Mouse (Mus musculus): ENCODE measurements around the gene Castor1.
A peak's percentile ranks its signal among the peaks of the same experiment; 100 is the strongest.

Castor1 gene

GRCm38 (mm10) chr11:4235052-4235655 is 17.1 kb downstream of the Castor1 start:
- no peak for DNase-seq (ENCODE audit: low spot score)

GRCm38 (mm10) chr11:4235665-4236545 is 17.9 kb downstream of the Castor1 start, which contains the start of gene Osm:
Osm (plus strand) TSS chr11:4236420.
- peak; percentile 59 for DNase-seq (ENCODE audit: low spot score)

DNA sequence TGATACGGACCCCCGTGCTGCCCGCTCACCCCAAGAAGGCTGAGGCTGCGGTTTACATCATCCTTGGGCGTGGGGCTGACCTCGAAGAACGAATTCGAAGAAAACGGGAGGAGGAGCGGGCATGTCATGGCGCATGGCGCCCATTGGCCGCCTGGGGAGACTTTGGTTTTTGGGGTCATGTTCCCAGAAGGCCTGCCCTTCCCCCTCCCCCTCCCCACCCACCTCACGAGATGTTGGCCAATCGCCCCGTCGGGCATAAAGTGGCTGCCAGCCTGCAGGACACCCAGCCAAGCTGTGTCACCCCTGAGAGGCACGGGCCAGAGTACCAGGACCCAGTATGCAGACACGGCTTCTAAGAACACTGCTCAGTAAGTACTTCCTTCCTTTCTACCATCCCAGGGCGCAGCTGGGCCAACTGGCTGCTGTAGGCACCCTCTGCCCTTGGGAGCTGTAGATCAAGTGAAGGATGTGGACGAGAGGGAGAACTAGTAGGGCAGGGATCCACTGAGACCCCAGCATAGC is 18.6 kb downstream of the Castor1 start:
- no peak for DNase-seq (ENCODE audit: low spot score)

- DNase-seq (ENCODE audit: low spot score) = peak; percentile 40
Observed at GRCm38 (mm10) chr11:4237389-4237912, 19.4 kb downstream of the Castor1 start.

- no peak for DNase-seq (ENCODE audit: low spot score)
Observed at GRCm38 (mm10) chr11:4238167-4238566, 20.1 kb downstream of the Castor1 start.

GRCm38 (mm10) chr11:4239691-4240090 is 21.7 kb downstream of the Castor1 start:
- DNase-seq (ENCODE audit: low spot score) = no peak

DNA sequence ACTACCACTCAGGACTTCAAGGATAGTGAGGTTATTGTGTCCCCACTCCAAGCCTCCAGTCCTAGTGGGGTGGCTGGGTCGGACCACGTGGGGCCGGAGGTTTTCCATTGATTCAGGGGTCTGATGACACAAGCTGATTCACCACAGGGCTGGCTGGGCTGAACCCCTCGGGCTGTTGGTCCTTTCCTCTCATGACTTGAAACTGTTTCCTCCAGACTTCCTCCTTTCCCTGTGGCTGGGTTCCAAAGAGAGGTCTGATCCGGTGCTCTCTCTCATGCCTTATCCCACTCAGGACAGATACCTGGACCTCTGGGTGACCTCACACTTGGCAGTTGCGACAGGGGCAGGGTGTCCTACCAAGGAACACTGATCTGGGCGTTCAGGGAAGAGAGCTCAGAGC is 22.1 kb downstream of the Castor1 start:
- DNase-seq (ENCODE audit: low spot score) = no peak

GRCm38 (mm10) chr11:4241180-4241579 is 23.2 kb downstream of the Castor1 start:
- no peak for DNase-seq (ENCODE audit: low spot score)

GRCm38 (mm10) chr11:4246126-4246525 is 28.1 kb downstream of the Castor1 start:
- DNase-seq (ENCODE audit: low spot score) = no peak

DNA sequence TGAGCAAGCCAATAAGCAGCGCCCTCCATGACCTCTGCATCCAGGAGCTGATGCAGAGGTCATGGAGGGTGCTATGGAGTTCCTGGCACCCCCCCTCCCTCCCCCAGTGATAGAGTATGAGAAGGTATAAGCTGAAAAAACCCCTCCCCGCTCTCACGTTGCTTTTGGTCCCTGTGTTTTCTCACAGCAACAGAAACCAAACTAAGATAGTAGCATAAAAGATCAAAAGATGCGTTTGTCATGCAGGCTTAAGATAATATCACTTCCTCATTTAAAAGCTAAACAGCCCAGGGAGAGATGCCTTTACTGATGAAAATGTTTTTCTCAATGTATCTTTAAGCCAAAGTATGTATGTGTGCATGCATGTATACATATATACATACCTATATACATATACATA is 28.6 kb downstream of the Castor1 start:
- DNase-seq (ENCODE audit: low spot score) = no peak

DNA sequence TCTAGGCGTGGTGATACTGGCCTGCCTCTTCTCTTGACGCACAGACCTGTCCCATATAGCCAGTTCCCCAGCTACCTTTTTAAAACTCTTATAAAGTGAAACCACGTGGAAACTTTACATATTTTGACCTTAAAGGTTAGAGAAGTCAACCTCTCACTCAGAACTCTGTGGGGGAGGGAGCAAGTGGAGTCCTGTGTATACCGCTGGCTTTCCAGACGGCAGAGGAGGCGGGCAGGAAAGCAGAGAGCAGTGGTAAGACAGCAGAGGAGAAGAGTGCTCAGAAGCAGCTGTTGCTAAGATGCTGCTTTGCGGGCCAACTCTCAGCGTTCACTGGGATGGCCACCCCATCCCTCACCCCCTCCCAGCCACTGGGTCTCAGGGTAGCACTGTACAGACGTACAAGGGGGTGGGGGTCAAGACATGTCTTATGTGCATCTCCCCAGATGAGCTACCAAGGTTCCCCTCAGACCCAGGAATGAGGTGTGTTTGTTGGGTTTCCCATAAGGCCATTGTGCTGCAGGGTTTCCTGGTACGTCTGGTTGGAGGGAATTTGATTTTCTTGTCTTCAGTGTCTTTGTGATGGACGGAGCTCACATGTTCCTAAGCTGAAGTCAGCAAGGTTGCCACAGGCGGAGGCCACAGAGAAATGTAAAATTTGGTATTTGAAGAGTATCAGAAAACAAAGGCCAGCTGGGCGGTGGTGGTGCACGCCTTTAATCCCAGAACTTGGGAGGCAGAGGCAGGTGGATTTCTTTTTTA is 29.4 kb downstream of the Castor1 start:
- DNase-seq (ENCODE audit: low spot score) = no peak

DNA sequence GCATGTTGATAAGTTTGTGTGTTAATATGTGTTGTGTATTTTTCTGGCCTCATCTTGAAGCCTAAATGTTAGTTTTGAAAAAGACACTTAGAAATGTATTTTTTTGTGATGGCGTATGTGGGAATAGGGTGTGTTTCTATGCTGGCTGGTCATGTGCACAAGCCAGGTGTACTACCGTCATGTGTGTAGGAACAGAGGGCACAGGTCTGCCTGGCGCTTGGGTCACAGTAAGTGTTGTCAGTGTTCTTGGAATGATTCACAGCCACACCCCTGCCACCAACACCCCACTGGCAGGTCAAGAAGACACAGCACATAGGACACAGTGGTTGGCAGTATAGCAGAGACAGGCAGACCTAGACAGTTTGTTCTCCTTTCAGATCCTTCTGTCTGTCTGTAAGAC is 31.1 kb downstream of the Castor1 start:
- DNase-seq (ENCODE audit: low spot score) = no peak

DNA sequence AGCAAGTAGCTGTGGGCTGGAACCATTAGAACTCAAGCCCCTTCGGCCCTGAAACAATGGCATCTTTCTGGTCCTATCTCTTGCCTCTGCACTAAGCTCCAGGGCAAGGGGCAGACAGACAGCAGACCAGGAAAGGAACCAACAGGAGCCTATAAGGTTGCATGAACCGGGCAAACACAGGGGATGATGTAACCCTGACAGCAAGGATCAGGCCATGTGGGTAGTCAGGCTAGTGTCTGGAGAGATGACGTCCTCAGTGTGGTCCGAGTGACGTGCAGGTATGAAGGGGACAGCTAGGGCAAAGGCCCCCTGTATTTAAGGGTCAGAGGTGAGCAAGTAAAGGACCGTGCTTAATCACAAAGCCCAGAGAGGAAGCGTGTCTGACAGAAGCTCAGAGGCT is 32.3 kb downstream of the Castor1 start:
- no peak for DNase-seq (ENCODE audit: low spot score)

DNA sequence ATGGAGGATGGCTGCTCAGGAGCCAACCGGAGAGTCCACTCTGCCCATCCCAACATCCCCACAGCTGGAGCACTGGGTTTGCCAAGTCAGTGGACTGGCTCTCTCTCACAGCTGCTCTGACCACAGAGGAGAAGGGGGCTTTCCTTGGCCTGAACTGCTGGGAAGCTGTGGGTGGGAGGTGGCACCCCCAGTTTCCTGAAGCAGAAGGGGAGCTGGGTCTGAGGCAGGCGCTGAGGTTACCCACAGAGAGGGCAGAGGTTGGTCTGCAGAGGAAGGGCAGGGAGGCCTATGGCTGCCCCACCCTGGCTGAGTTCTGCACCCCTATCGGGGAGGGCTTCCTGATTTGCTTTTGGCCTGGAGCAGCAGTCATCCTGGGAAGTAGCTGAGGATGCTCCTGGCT is 33.4 kb downstream of the Castor1 start:
- DNase-seq (ENCODE audit: low spot score) = no peak

DNA sequence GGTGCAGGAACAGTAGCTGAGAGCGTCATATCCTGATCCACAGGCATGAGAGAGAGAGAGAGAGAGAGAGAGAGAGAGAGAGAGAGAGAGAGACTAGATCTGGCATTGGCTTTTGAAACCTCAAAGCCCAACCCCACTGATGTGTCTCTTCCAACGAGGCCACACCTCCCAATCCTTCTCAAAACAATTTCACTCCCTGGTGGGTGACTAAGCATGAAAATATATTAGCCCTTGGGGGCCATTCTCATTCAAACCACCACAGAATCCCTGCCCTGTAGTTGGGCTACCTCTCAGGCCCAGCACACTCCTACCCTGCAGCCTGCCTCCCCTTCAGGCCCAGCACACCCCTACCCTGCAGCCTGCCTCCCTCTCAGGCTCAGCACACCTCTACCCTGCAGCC is 34.9 kb downstream of the Castor1 start:
- no peak for DNase-seq (ENCODE audit: low spot score)

DNA sequence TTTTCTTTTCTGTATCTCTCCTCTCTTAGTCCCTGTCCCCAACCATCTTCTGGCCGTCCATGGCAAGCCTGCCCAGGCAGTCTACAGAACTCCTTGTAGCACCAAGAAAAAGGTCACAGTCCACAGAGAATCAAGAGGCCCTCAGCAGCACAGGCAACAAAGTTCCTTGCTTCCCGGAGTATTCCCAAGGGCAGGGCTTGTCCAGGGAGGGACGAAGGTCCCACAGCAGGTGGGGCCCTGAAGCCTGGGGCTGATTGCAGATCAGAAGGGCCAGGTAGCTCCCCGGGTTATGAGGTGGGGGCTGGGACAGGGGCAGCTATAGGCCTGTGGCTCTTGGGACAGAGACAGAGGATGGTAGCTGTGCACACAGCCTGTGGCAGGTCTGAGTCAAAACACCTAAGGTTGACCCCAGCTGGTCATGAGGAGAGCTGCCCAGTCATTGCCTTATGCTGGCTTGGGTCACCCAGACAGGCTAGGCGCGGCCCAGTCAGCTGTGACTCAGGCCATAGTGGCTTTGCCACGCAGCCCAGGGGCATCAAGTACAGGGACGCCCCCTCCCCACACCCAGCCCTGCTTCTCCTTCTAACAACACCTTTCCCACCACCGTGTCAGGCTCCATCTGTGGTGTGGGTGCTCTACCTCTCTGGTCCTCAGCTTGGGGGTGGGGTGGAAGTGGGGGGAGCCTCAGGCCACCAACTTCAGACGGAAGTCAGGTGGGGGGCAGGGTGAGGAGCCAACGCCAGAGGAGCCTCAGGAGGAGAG is 39.0 kb downstream of the Castor1 start, which contains the start of gene Lif:
Lif (plus strand) TSS at position 712 of the 762 bp plus-strand sequence.
- DNase-seq (ENCODE audit: low spot score) = no peak

- no peak for DNase-seq (ENCODE audit: low spot score)
Observed at GRCm38 (mm10) chr11:4257756-4258155, 39.7 kb downstream of the Castor1 start.

DNA sequence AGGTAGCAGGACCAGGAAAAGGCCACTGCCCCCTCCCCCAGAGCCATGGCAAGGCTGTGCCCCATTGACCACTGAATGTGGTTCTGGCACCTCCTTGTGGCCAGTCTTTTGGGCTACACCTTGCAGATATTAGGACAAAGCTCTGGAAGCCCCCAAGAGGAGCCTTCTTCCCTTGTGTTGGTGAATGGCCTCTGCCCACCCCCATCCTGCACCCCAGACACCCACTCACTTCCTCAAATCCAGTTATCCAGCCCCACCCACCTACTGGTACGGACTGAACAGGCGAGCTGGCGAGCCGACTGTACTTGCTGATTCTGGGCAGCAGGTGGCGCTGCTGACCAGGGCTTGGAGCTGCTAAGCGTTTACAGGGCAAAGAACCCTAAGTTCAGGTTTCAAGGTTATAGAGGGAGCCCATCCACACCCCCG is 40.6 kb downstream of the Castor1 start:
- peak; percentile 79 for DNase-seq (ENCODE audit: low spot score)

DNA sequence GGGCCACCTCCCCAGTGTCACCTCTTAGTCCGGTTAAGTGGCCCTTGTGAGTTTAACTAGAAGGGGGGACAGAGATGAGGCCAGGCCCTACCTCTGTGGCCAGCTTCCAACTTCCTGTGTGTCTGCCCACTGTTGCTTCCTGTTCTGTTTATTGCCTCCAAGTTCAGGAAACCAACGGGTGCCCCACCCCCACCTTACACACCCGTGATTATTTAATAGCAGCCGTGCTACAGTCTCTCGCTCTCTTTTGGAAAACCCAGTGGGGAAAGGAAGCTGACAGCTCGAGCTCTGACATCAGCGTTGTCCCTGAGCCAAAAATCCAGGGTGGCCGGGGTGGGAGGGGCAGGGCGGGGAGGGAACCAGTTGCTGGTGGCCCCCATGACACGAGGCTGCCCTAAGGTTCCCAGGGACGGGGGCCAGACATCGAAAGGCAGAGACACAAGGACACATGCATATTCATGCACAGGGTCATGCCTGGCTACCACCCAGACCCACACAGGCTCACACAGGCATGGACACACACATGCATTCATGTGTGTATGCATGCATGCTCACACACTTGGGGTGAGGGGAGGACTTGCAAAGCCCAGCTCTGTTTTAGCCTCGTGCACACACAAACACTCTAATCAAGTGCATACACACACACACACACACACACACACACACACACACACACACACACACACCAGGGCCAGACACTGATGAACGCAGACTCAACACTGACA is 42.6 kb downstream of the Castor1 start:
- no peak for DNase-seq (ENCODE audit: low spot score)

- peak; percentile 48 for DNase-seq (ENCODE audit: low spot score)
Observed at GRCm38 (mm10) chr11:4261188-4261494, 43.1 kb downstream of the Castor1 start.

GRCm38 (mm10) chr11:4261969-4262368 is 43.9 kb downstream of the Castor1 start:
- no peak for DNase-seq (ENCODE audit: low spot score)
